Mouse (Mus musculus): Measurements from ENCODE around the gene Olfr1052.
"Not testable (repeated sequence)": the region's sequence is repeated elsewhere in the genome, so short reads cannot be mapped to it uniquely, and the experiment has no call there.

Gene Olfr1052

GRCm38 (mm10) chr2:86292155-86292554, at the start of gene Olfr1052:
Olfr1052 (plus strand) TSS chr2:86292455.
- no peak for DNase-seq (ENCODE audit: low read depth, low spot score)

DNA sequence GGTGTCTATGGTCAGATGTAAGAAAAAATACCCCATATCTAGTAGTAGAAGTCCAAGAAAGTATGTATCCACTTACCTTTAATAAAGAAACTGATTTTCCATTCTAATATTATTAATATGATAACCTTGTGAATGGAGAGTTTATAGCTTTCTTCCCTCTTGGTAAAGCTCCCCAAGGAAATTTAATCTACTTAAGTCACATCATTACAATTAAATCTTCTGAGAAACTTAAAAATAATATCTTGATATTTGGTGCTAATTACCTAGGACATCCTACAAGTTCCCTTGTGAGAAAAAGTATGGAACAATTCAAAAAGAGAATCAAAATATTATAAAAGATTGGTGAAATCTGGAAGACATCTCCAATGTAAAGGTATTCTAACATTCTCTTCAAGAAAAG, 34.0 kb upstream of the Olfr1052 start, which contains the start of gene Olfr1049:
Gene Olfr1049, minus strand, starts transcription at position 101 of the 400 bp plus-strand sequence.
- not testable (repeated sequence) for DNase-seq (ENCODE audit: low read depth, low spot score)

GRCm38 (mm10) chr2:86278988-86279387, 13.3 kb upstream of the Olfr1052 start, which contains the start of gene Olfr1051:
Olfr1051 (minus strand) TSS chr2:86279088.
- DNase-seq (ENCODE audit: low read depth, low spot score) = not testable (repeated sequence)

DNA sequence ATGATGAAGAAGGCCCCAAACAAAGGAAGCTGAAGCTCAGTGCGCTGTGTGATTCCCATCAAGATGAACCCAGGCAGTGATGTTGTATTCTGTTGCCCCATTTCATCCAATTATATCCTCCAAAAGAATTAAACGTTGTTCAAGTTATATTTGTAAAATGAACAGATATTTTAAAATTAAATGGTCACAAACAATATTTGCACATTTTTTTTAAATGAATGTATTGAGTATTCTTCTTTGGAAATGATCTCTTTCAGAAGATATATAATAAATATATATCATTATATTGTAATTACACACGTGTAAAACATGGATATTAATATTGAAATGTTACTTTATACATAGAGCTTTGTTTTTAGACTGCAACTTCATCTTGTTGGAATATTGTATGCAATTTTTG, 22.9 kb downstream of the Olfr1052 start, which contains the start of gene Olfr1053:
Gene Olfr1053, minus strand, starts transcription at position 101 of the 400 bp plus-strand sequence.
- no peak for DNase-seq (ENCODE audit: low read depth, low spot score)

- DNase-seq (ENCODE audit: low read depth, low spot score) = no peak
Measured at GRCm38 (mm10) chr2:86335333-86335732, 43.1 kb downstream of the Olfr1052 start, which contains the start of gene Olfr1054. Olfr1054 (minus strand) TSS chr2:86335433.

All from CD4-positive helper T cell, adult 2 months (primary cell).